Mouse (Mus musculus) forebrain, embryonic 13.5 days (tissue): ENCODE data around the gene Cfap97d2. TPM values are rescaled to one million over a fixed set of nuclear protein-coding genes. Genes with fewer than 3 reads are reported as not detected.

Experiments used
- ATAC-seq: fragments of 200-750 bp; cut with Nextera tagmentation; 2 replicates; pipeline ENCODE4 v1.8.0; 2017
- H3K27ac ChIP-seq: fragments of 300-500 bp; sonication (generic); 2 replicates; pipeline ENCODE4 v1.5.1; 2015; ENCODE audit warnings: inconsistent platforms, mild to moderate bottlenecking, moderate library complexity
- H3K27me3 ChIP-seq: fragments of 300-500 bp; sonication (generic); 2 replicates; pipeline ENCODE4 v1.6.1; 2015; ENCODE audit warnings: mild to moderate bottlenecking, inconsistent platforms
- H3K36me3 ChIP-seq: fragments of 300-500 bp; sonication (generic); 2 replicates; pipeline ENCODE4 v1.6.1; 2015; ENCODE audit warnings: mild to moderate bottlenecking, inconsistent platforms; ENCODE audit not compliant: poor library complexity, severe bottlenecking
- H3K4me1 ChIP-seq: fragments of 300-500 bp; sonication (generic); 2 replicates; pipeline ENCODE4 v1.6.1; 2015; ENCODE audit warnings: inconsistent platforms
- H3K4me2 ChIP-seq: fragments of 300-500 bp; sonication (generic); 2 replicates; pipeline ENCODE4 v1.6.1; 2015; ENCODE audit warnings: inconsistent platforms, mild to moderate bottlenecking, moderate library complexity
- H3K4me3 ChIP-seq: fragments of 300-500 bp; sonication (generic); 2 replicates; pipeline ENCODE4 v1.5.1; 2015; ENCODE audit warnings: mild to moderate bottlenecking, inconsistent platforms
- H3K9ac ChIP-seq: fragments of 300-500 bp; sonication (generic); 2 replicates; pipeline ENCODE4 v1.6.1; 2015; ENCODE audit warnings: mild to moderate bottlenecking, inconsistent platforms
- H3K9me3 ChIP-seq: fragments of 300-500 bp; sonication (generic); replicated peaks from 2 replicates; pipeline ENCODE4 v1.6.1; 2016; ENCODE audit warnings: inconsistent platforms
- WGBS: fragments of 180-500 bp; shearing (Covaris S2); methylation state at CpG from one replicate; pipeline ENCODE4 v1.1.7; 2015; 5-methylcytosine and 5-hydroxymethylcytosine counted together
- polyA plus RNA-seq: library from polyadenylated mRNA; unstranded; fragments of >200 nt; fragmentation: Nextera tagmentation; extraction: Ambion mirVana; gene quantifications from 2 replicates; pipeline ENCODE4 v1.2.1, GENCODE M21; 2015

Cfap97d2 gene
- polyA plus RNA-seq, 1 experiment from 2014 or later = 1.4 TPM

GRCm38 (mm10) chr8:13756982-13757804 is 51.5 kb downstream of the Cfap97d2 start, which contains the start of gene Cdc16:
TSS of gene Cdc16 (plus strand) at chr8:13757676.
- ATAC-seq = peak; percentile 98
- Histone ChIP-seq H3K4me2 (peak within 1 kb of the TSS; percentile 76), H3K9me3 (no peaks in the 10 kb centered on the region), H3K36me3 (peaks cover 12% of the 10 kb centered on the region), H3K4me3 (peak within 1 kb of the TSS; percentile 88), H3K9ac (peak within 1 kb of the TSS; percentile 89), H3K27me3 (no peaks in the 10 kb centered on the region), H3K27ac (peak within 1 kb of the TSS; percentile 61), H3K4me1 (peaks cover 22% of the 10 kb centered on the region)
- WGBS = 9% methylated on average over 40 of the region's 40 CpGs

GRCm38 (mm10) chr8:13757805-13758727 is 52.4 kb downstream of the Cfap97d2 start:
- Histone ChIP-seq H3K27me3 (no peaks in the 10 kb centered on the region), H3K9ac (peak overlapping the region; percentile 89), H3K27ac (peak overlapping the region; percentile 61), H3K9me3 (no peaks in the 10 kb centered on the region), H3K36me3 (peaks cover 21% of the 10 kb centered on the region), H3K4me1 (peaks cover 22% of the 10 kb centered on the region), H3K4me2 (peak overlapping the region; percentile 76), H3K4me3 (peak overlapping the region; percentile 88)
- peak; percentile 71 for ATAC-seq
- WGBS = under 1% methylated on average over 37 of the region's 38 CpGs

GRCm38 (mm10) chr8:13769206-13769605 is 63.5 kb downstream of the Cfap97d2 start:
- H3K27me3 ChIP-seq = no peaks in the 10 kb centered on the region
- H3K4me1 ChIP-seq = no peaks in the 10 kb centered on the region
- H3K9me3 ChIP-seq = no peaks in the 10 kb centered on the region
- H3K27ac ChIP-seq = no peak overlapping the region
- H3K36me3 ChIP-seq = peaks cover 90% of the 10 kb centered on the region
- ATAC-seq = no peak
- 90% methylated on average over 11 of the region's 11 CpGs for WGBS
- H3K4me3 ChIP-seq = no peak overlapping the region
- H3K4me2 ChIP-seq = no peak overlapping the region
- no peak overlapping the region for H3K9ac ChIP-seq

- H3K9ac ChIP-seq = no peak overlapping the region
- H3K9me3 ChIP-seq = no peaks in the 10 kb centered on the region
- H3K27ac ChIP-seq = no peak overlapping the region
- no peak for ATAC-seq
- no peak overlapping the region for H3K4me2 ChIP-seq
- WGBS = 82% methylated on average over 3 of the region's 3 CpGs
- H3K36me3 ChIP-seq = peaks cover 61% of the 10 kb centered on the region
- H3K4me3 ChIP-seq = no peak overlapping the region
- no peaks in the 10 kb centered on the region for H3K27me3 ChIP-seq
- H3K4me1 ChIP-seq = peaks cover 9% of the 10 kb centered on the region; the same call in 1 of the 2 replicates
Measured at GRCm38 (mm10) chr8:13780536-13780935, 74.8 kb downstream of the Cfap97d2 start.

GRCm38 (mm10) chr8:13785250-13785763 is 79.6 kb downstream of the Cfap97d2 start, which contains the start of gene Upf3a:
TSS of gene Upf3a (plus strand) at chr8:13785615.
- Histone ChIP-seq H3K9me3 (no peaks in the 10 kb centered on the region), H3K4me1 (peaks cover 13% of the 10 kb centered on the region), H3K36me3 (peaks cover 34% of the 10 kb centered on the region), H3K9ac (peak within 1 kb of the TSS; percentile 80), H3K27me3 (no peaks in the 10 kb centered on the region), H3K4me2 (peak within 1 kb of the TSS; percentile 80), H3K4me3 (peak within 1 kb of the TSS; percentile 65), H3K27ac (peak within 1 kb of the TSS; percentile 96)
- ATAC-seq = peak; percentile 95
- under 1% methylated on average over 47 of the region's 47 CpGs for whole genome bisulfite sequencing

GRCm38 (mm10) chr8:13785764-13786299 is 80.1 kb downstream of the Cfap97d2 start:
- Histone ChIP-seq H3K9me3 (no peaks in the 10 kb centered on the region), H3K36me3 (peaks cover 28% of the 10 kb centered on the region), H3K4me3 (peak overlapping the region; percentile 65), H3K4me1 (peaks cover 13% of the 10 kb centered on the region), H3K4me2 (peak overlapping the region; percentile 80), H3K27me3 (no peaks in the 10 kb centered on the region), H3K9ac (peak overlapping the region; percentile 80), H3K27ac (peak overlapping the region; percentile 96)
- under 1% methylated on average over 31 of the region's 47 CpGs for WGBS
- peak; percentile 96 for ATAC-seq

- Histone ChIP-seq H3K4me1 (peaks cover 9% of the 10 kb centered on the region), H3K36me3 (peaks cover 41% of the 10 kb centered on the region), H3K9ac (no peak overlapping the region), H3K27ac (no peak overlapping the region), H3K27me3 (no peaks in the 10 kb centered on the region), H3K9me3 (no peaks in the 10 kb centered on the region), H3K4me3 (no peak overlapping the region), H3K4me2 (no peak overlapping the region)
- WGBS = 94% methylated on average over 8 of the region's 8 CpGs
- no peak for ATAC-seq
Measured at GRCm38 (mm10) chr8:13789606-13790005, 83.9 kb downstream of the Cfap97d2 start.

Other genes with a start within 250 kb of the Cfap97d2 start
- 11.3 and 12.3 TPM in 2 replicates for gene Gas6, start 211.4 kb upstream of the Cfap97d2 start, polyA plus RNA-seq
- not detected in 2 replicates for gene 1700029H14Rik, start 143.4 kb upstream of the Cfap97d2 start, polyA plus RNA-seq
- 18.2 and 19.9 TPM in 2 replicates for gene Rasa3, start 28.3 kb upstream of the Cfap97d2 start, polyA plus RNA-seq
- 191 and 206 TPM in 2 replicates for gene Cdc16, start 51.8 kb downstream of the Cfap97d2 start, polyA plus RNA-seq
- 40.6 and 42.2 TPM in 2 replicates for gene Upf3a, start 79.7 kb downstream of the Cfap97d2 start, polyA plus RNA-seq
- not detected in 2 replicates for gene AF366264, start 132.5 kb downstream of the Cfap97d2 start, polyA plus RNA-seq
- gene Champ1, start 163.8 kb downstream of the Cfap97d2 start, polyA plus RNA-seq = 40.8 and 47.4 TPM in 2 replicates
- gene Coprs, start 184.4 kb downstream of the Cfap97d2 start, polyA plus RNA-seq = 85.8 and 89.8 TPM in 2 replicates